Mouse (Mus musculus) CH12.LX (cell line): ENCODE data around the gene Atp2b2.

ENCODE experiments used
- CTCF ChIP-seq, 2 experiments: IDR thresholded peaks in 1 of 2; conservative IDR thresholded peaks in 1 of 2; 2 replicates each; pipeline ENCODE4 v1.5.1; 2011 to 2012; ENCODE audit warnings: low read depth in 2 of 2, low read length in 2 of 2, improper control_type of control experiment in 1 of 2, inconsistent platforms in 1 of 2, mild to moderate bottlenecking in 1 of 2, moderate library complexity in 1 of 2
- E2F4 ChIP-seq: IDR thresholded peaks from 2 replicates; pipeline ENCODE4 v1.6.1; 2011; ENCODE audit warnings: low read depth, low read length, improper control_type of control experiment; ENCODE audit not compliant: insufficient replicate concordance
- HCFC1 ChIP-seq: IDR thresholded peaks from 2 replicates; pipeline ENCODE4 v1.6.1; 2012; ENCODE audit warnings: low read depth, mild to moderate bottlenecking, inconsistent platforms, low read length, improper control_type of control experiment
- JUND ChIP-seq: conservative IDR thresholded peaks from 2 replicates; pipeline ENCODE4 v1.6.1; 2011; ENCODE audit warnings: low read depth, low read length, improper control_type of control experiment
- MAZ ChIP-seq: IDR thresholded peaks from 2 replicates; pipeline ENCODE4 v1.6.1; 2012; ENCODE audit warnings: low read depth, mild to moderate bottlenecking, inconsistent platforms, low read length, improper control_type of control experiment, moderate library complexity
- MYC ChIP-seq: IDR thresholded peaks from 2 replicates; pipeline ENCODE4 v1.6.1; 2011; ENCODE audit warnings: low read depth, mild to moderate bottlenecking, improper control_type of control experiment, low read length
- NELFE ChIP-seq: IDR thresholded peaks from 2 replicates; pipeline ENCODE4 v1.6.1; 2011; ENCODE audit warnings: low read depth, low read length, improper control_type of control experiment
- POLR2A ChIP-seq: IDR thresholded peaks from 2 replicates; pipeline ENCODE4 v1.6.1; 2011; ENCODE audit warnings: low read depth, mild to moderate bottlenecking, improper control_type of control experiment, low read length
- RAD21 ChIP-seq: IDR thresholded peaks from 2 replicates; pipeline ENCODE4 v1.6.1; 2011; ENCODE audit warnings: low read depth, mild to moderate bottlenecking, low read length, improper control_type of control experiment, moderate library complexity
- SMC3 ChIP-seq: IDR thresholded peaks from 2 replicates; pipeline ENCODE4 v1.6.1; 2011; ENCODE audit warnings: low read depth, low read length, improper control_type of control experiment

- TF ChIP-seq CTCF (conservative IDR thresholded peaks at IDR 0.05 in 1 of 2, IDR thresholded peaks at IDR 0.05 in 1 of 2; ENCODE audit: low read depth in 2 of 2, low read length in 2 of 2) (no peak), POLR2A (no peak), RAD21 (no peak), E2F4 (no peak), JUND (no peak), HCFC1 (no peak), NELFE (no peak), MAZ (no peak), MYC (no peak), SMC3 (no peak)
Observed at GRCm38 (mm10) chr6:113792368-113792767, 250.0 kb downstream of the Atp2b2 start.
